Mouse (Mus musculus): ENCODE results near the gene Polr2c. TPM values are rescaled to one million over a fixed set of nuclear protein-coding genes. Genes with fewer than 3 reads are reported as not detected.

Polr2c gene
- polyA plus RNA-seq, 1 experiment from 2014 or later: 129 TPM

DNA sequence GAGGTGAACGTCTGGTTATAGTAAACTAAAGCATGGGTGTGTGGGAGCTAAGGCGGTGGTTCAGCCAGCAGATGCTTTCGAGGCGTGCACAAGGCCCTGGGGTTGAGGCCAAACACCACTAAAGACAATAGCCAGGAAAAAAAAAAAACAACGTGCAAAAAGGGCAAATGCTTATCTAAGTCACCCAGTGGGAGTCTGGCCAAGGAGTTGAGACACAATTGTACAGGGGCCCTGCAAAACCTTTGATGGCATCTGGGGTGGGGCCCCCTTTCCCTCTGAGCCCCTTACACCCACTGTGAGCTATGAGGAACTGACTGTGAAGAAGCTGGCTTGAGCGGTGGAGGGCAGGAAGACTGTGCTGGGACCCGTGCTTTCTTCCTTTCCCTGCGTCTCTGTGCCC, 65.4 kb downstream of the Polr2c start:
- Histone ChIP-seq H3K9ac (ENCODE audit: low read depth, low read length) (no peak overlapping the region), H3K4me1 (replicated peaks; ENCODE audit: insufficient read depth, low read length) (peaks cover 4% of the 10 kb centered on the region; the same call in 1 of the 2 replicates), H3K27me3 (ENCODE audit: insufficient read depth, low read length) (no peaks in the 10 kb centered on the region; the same call in 1 of the 2 replicates), H3K27ac (no peak overlapping the region), H3K4me2 (ENCODE audit: low read length) (no peak overlapping the region), H3K4me3 (replicated peaks; ENCODE audit: low read depth, low read length) (no peak overlapping the region), H3K36me3 (ENCODE audit: insufficient read depth, low read length) (no peaks in the 10 kb centered on the region), H3K9me3 (replicated peaks; ENCODE audit: low read length) (no peaks in the 10 kb centered on the region)
- DNase-seq (ENCODE audit: low spot score): no peak
- ATAC-seq (replicated peaks; ENCODE audit: low FRiP score, low read depth): no peak
- 25% methylated on average over 8 of the region's 8 CpGs for WGBS
- no peak for TF ChIP-seq CTCF (IDR thresholded peaks at IDR 0.05; ENCODE audit: low read depth)

Other genes starting within 250 kb of the Polr2c start
- gene Arl2bp, start 190.8 kb upstream of the Polr2c start, polyA plus RNA-seq (2015; fragmentation: Nextera tagmentation; extraction: Ambion mirVana): 127 TPM in 2 replicates
- 16.6 and 17.5 TPM in 2 replicates for gene Pllp, start 161.2 kb upstream of the Polr2c start, polyA plus RNA-seq (2015; fragmentation: Nextera tagmentation; extraction: Ambion mirVana)
- gene Ccl22, start 111.9 kb upstream of the Polr2c start, polyA plus RNA-seq (2015; fragmentation: Nextera tagmentation; extraction: Ambion mirVana): not detected in 2 replicates
- gene Cx3cl1, start 85.4 kb upstream of the Polr2c start, polyA plus RNA-seq (2015; fragmentation: Nextera tagmentation; extraction: Ambion mirVana): 21.5 and 23.4 TPM in 2 replicates
- 0.69 and 1.2 TPM in 2 replicates for gene Ccl17, start 47.0 kb upstream of the Polr2c start, polyA plus RNA-seq (2015; fragmentation: Nextera tagmentation; extraction: Ambion mirVana)
- 101 and 108 TPM in 2 replicates for gene Coq9, start 19.1 kb upstream of the Polr2c start, polyA plus RNA-seq (2015; fragmentation: Nextera tagmentation; extraction: Ambion mirVana)
- 112 and 129 TPM in 2 replicates for gene Ciapin1, start 19.1 kb upstream of the Polr2c start, polyA plus RNA-seq (2015; fragmentation: Nextera tagmentation; extraction: Ambion mirVana)
- 25.2 TPM in 2 replicates for gene Dok4, start 18.9 kb downstream of the Polr2c start, polyA plus RNA-seq (2015; fragmentation: Nextera tagmentation; extraction: Ambion mirVana)
- 17.5 and 20.0 TPM in 2 replicates for gene Ccdc102a, start 60.6 kb downstream of the Polr2c start, polyA plus RNA-seq (2015; fragmentation: Nextera tagmentation; extraction: Ambion mirVana)
- not detected in 2 replicates for gene Adgrg5, start 66.2 kb downstream of the Polr2c start, polyA plus RNA-seq (2015; fragmentation: Nextera tagmentation; extraction: Ambion mirVana)
- 109 and 125 TPM in 2 replicates for gene Adgrg1, start 117.3 kb downstream of the Polr2c start, polyA plus RNA-seq (2015; fragmentation: Nextera tagmentation; extraction: Ambion mirVana)
- 3.7 and 4.4 TPM in 2 replicates for gene Adgrg3, start 160.2 kb downstream of the Polr2c start, polyA plus RNA-seq (2015; fragmentation: Nextera tagmentation; extraction: Ambion mirVana)
- not detected in 2 replicates for gene Drc7, start 197.7 kb downstream of the Polr2c start, polyA plus RNA-seq (2015; fragmentation: Nextera tagmentation; extraction: Ambion mirVana)
- 21.2 and 22.9 TPM in 2 replicates for gene Katnb1, start 223.7 kb downstream of the Polr2c start, polyA plus RNA-seq (2015; fragmentation: Nextera tagmentation; extraction: Ambion mirVana)

All from kidney, postnatal 0 days (tissue).